Mouse (Mus musculus): ENCODE results near the gene Tmem262. TPM values are rescaled to one million over a fixed set of nuclear protein-coding genes. Genes with fewer than 3 reads are reported as not detected.

The Tmem262 gene
- polyA plus RNA-seq, 1 experiment, result not detected

DNA sequence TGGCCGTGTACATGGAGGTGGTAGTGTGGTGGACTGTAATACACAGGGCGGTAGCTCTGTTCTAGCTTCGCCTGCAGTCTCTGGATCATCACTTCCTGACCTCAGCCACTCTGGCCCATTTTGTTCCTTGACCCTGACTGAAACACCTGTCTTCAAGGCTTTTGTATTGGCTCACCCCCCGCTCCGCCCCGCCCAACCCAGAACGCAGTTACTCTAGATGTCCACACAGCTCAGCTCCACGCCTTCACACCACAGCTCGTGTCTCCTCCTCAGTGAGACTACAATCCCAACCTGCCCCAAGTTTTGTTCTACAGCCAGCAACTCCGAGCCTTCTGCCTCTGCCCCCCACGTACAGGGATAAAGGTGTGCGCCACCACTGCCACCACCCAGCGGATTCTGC, 9.0 kb downstream of the Tmem262 start:
- WGBS, result 94% methylated on average over 13 of the region's 13 CpGs
- Histone ChIP-seq H3K4me3 (replicated peaks; ENCODE audit: extremely low read depth, low read depth, low read length) (no peak overlapping the region), H3K4me1 (ENCODE audit: control insufficient read depth, insufficient read depth, low read length) (peaks cover 4% of the 10 kb centered on the region)
- DNase-seq, result no peak
- TF ChIP-seq POLR2A (IDR thresholded peaks at IDR 0.05; ENCODE audit: borderline replicate concordance, extremely low read depth, low read depth, low read length) (no peak), CTCF (IDR thresholded peaks at IDR 0.05; ENCODE audit: insufficient read depth, low read length) (no peak)

DNA sequence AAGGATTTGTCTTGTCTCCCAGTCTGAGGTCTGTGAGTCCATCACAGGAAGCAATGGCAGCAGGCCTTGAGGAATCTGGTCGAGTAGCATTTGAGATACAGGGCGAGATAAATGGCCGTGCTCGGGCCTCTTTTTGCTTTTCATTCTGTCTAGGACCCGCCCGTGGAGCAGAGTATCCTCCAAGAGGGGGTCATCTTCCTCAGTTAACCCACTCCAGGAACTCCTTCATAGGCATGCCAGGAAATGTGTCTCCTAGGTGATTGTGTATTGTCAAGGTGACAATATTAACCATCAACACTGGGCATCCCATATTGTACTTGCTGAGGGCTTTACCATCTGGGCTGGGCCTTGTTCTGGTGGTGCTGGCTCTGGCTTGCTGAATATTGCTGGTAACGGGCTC, 14.3 kb downstream of the Tmem262 start, which contains the start of gene AC131692.1:
TSS of gene AC131692.1 (plus strand) at position 301 of the 400 bp plus-strand sequence.
- TF ChIP-seq POLR2A (IDR thresholded peaks at IDR 0.05; ENCODE audit: borderline replicate concordance, extremely low read depth, low read depth, low read length) (no peak), CTCF (IDR thresholded peaks at IDR 0.05; ENCODE audit: insufficient read depth, low read length) (no peak)

DNA sequence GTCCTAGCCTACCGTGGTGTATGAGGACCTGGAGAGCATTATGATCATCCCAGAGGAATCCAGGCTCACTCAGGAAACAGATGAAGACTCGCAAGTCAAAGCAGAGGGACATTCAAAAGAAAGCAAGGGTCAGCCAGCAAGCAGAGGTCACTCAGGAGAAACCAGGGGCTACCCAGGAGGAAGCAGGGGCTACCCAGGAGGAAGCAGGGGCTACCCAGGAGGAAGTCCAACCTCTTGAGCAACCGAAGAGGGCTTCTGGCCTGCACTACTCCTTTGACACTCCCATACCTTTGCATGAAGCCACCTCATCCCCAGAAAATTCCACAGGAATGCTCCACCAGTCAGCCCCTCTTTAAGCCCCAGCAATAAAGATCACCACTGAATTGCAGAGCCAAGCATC, 18.0 kb downstream of the Tmem262 start:
- TF ChIP-seq CTCF (IDR thresholded peaks at IDR 0.05; ENCODE audit: insufficient read depth, low read length) (no peak), POLR2A (IDR thresholded peaks at IDR 0.05; ENCODE audit: borderline replicate concordance, extremely low read depth, low read depth, low read length) (no peak)

More for the DNA sequence above, 14.3 kb downstream of the Tmem262 start, which contains the start of gene AC131692.1:
- no peak for DNase-seq
- Histone ChIP-seq H3K4me1 (ENCODE audit: control insufficient read depth, insufficient read depth, low read length) (no peaks in the 10 kb centered on the region), H3K4me3 (replicated peaks; ENCODE audit: extremely low read depth, low read depth, low read length) (no peak within 1 kb of the TSS)
- 81% methylated on average over 7 of the region's 7 CpGs for WGBS

DNA sequence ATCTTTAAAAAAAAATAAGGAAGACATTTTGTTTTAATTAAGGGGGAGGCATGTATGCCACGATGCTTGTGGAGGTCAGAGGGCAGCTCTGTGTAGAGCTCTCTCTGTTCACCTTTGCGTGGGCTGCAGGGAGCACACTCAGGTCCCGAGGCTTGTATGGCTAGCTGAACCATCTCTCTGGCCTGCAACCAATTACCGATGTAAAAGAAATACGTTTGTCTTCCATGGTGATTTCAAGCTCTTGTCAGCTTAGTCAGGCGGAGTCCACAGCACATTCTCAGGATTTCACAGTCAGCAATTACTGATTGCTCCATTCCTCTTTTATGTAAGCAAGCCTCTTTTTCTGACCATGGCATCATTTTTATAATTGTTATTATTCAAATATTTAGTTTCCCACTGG, 21.4 kb downstream of the Tmem262 start:
- DNase-seq, result no peak
- Histone ChIP-seq H3K4me3 (replicated peaks; ENCODE audit: extremely low read depth, low read depth, low read length) (no peak overlapping the region), H3K4me1 (ENCODE audit: control insufficient read depth, insufficient read depth, low read length) (no peaks in the 10 kb centered on the region)
- TF ChIP-seq CTCF (IDR thresholded peaks at IDR 0.05; ENCODE audit: insufficient read depth, low read length) (no peak), POLR2A (IDR thresholded peaks at IDR 0.05; ENCODE audit: borderline replicate concordance, extremely low read depth, low read depth, low read length) (no peak)
- 55% methylated on average over 6 of the region's 6 CpGs for WGBS

More for the DNA sequence above, 18.0 kb downstream of the Tmem262 start:
- 77% methylated on average over 3 of the region's 3 CpGs for WGBS
- Histone ChIP-seq H3K4me1 (ENCODE audit: control insufficient read depth, insufficient read depth, low read length) (no peaks in the 10 kb centered on the region), H3K4me3 (replicated peaks; ENCODE audit: extremely low read depth, low read depth, low read length) (no peak overlapping the region)
- DNase-seq, result no peak

DNA sequence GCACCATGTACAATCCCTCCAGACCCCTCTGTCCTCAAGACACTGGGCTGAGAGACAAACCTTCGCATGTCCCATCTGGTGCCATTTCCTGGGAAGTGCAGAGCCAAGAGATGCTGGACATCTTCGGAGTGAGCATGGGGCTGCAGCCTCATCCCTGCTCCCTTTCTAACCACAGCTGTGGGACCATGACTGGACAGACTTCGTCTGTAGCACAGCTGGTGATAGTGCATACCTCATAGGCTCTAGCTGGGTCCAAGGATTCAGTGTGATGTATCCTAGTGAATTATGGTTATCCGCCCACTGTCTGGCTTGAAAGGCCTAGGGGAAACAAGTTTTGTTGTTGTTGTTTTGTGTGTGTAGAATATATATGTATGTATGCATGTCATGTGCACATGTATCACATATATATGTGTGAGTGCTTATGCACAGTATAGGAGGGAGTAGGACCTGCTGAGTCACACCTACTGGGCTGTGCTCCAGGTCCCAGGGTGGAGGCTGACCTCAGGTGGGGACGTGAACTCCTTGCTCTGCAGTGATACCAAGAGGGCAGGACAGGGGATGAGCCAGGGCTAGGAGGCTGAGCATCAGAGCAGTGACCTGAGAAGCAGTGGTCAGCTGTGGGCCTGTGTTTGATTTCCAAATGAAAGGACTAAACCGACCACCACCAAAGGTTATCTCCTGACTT, 22.5 kb downstream of the Tmem262 start:
- no peak for TF ChIP-seq POLR2A (IDR thresholded peaks at IDR 0.05; ENCODE audit: borderline replicate concordance, extremely low read depth, low read depth, low read length)
- no peak for TF ChIP-seq CTCF (IDR thresholded peaks at IDR 0.05; ENCODE audit: insufficient read depth, low read length)
- WGBS, result 76% methylated on average over 6 of the region's 6 CpGs
- no peaks in the 10 kb centered on the region for H3K4me1 ChIP-seq (ENCODE audit: control insufficient read depth, insufficient read depth, low read length)
- H3K4me3 ChIP-seq (replicated peaks; ENCODE audit: extremely low read depth, low read depth, low read length), result no peak overlapping the region
- no peak for DNase-seq

DNA sequence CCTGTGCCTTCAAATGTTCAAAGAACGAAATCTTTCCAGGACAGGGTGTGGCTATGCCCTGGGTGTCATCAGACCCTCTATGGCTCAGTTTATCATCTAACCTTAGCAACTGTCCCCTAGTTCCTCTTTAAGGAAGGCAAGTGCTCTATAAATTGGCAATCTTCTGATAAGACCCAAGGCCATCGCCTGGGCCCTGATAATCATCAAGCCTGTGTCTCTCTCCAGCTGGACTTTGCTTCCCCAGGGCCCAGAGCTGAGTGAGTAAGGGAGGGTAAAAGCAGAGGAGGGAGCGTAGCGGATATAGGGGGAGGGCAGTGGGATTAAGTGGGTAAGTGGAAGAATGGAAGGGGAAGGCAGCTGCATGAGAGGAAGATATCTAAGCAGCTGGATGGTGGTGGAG, 24.6 kb downstream of the Tmem262 start:
- Histone ChIP-seq H3K4me1 (ENCODE audit: control insufficient read depth, insufficient read depth, low read length) (no peaks in the 10 kb centered on the region), H3K4me3 (replicated peaks; ENCODE audit: extremely low read depth, low read depth, low read length) (no peak overlapping the region)
- no peak for DNase-seq
- WGBS, result 75% methylated on average over 4 of the region's 4 CpGs
- TF ChIP-seq CTCF (IDR thresholded peaks at IDR 0.05; ENCODE audit: insufficient read depth, low read length), result no peak
- no peak for TF ChIP-seq POLR2A (IDR thresholded peaks at IDR 0.05; ENCODE audit: borderline replicate concordance, extremely low read depth, low read depth, low read length)

DNA sequence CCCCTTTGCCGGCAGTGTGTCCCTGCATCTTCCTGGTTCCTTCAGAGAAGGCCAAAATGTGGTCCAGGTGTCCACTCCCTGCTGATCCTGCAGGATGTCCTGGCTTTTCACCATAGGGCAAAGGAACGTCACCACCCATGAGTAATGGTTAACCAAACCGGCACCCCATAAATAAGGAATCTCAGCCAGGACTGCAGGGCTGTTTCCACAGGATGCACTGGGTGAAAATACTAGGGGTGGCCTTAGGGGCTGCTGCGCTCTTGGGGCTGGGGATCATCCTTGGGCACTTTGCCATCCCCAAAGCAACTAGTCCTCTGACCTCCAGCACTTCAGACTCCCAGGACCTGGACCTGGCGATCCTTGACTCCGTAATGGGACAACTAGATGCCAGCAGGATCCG, 25.8 kb downstream of the Tmem262 start, which contains the start of gene Naaladl1:
TSS of gene Naaladl1 (plus strand) at position 197 of the 400 bp plus-strand sequence.
- H3K4me1 ChIP-seq (ENCODE audit: control insufficient read depth, insufficient read depth, low read length), result no peaks in the 10 kb centered on the region
- WGBS, result 87% methylated on average over 7 of the region's 7 CpGs
- DNase-seq, result no peak
- TF ChIP-seq CTCF (IDR thresholded peaks at IDR 0.05; ENCODE audit: insufficient read depth, low read length), result no peak
- H3K4me3 ChIP-seq (replicated peaks; ENCODE audit: extremely low read depth, low read depth, low read length), result no peak within 1 kb of the TSS

DNA sequence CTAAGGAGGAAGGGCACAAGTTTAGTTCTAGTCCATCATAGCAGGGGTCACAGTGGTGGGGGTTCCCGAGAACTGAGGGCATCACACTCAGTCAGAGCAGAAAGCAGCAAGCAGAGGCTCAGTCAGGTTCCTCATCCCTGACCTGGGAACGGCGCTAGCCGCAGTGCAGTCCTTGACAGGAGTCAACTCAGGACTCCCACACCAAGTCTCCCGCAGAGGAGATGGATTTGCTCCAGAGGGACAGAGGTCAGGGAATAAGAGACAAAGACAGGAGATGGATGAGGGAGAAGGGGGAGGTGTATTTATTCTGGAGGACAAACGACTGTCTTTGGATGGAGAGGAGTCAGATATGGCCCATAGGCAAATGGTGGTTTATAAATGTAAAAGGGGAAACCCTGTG, 33.3 kb downstream of the Tmem262 start:
- 45% methylated on average over 6 of the region's 6 CpGs for WGBS
- H3K4me3 ChIP-seq (replicated peaks; ENCODE audit: extremely low read depth, low read depth, low read length), result no peak overlapping the region
- no peak for DNase-seq
- H3K4me1 ChIP-seq (ENCODE audit: control insufficient read depth, insufficient read depth, low read length), result no peaks in the 10 kb centered on the region
- TF ChIP-seq CTCF (IDR thresholded peaks at IDR 0.05; ENCODE audit: insufficient read depth, low read length) (no peak), POLR2A (IDR thresholded peaks at IDR 0.05; ENCODE audit: borderline replicate concordance, extremely low read depth, low read depth, low read length) (no peak)

DNA sequence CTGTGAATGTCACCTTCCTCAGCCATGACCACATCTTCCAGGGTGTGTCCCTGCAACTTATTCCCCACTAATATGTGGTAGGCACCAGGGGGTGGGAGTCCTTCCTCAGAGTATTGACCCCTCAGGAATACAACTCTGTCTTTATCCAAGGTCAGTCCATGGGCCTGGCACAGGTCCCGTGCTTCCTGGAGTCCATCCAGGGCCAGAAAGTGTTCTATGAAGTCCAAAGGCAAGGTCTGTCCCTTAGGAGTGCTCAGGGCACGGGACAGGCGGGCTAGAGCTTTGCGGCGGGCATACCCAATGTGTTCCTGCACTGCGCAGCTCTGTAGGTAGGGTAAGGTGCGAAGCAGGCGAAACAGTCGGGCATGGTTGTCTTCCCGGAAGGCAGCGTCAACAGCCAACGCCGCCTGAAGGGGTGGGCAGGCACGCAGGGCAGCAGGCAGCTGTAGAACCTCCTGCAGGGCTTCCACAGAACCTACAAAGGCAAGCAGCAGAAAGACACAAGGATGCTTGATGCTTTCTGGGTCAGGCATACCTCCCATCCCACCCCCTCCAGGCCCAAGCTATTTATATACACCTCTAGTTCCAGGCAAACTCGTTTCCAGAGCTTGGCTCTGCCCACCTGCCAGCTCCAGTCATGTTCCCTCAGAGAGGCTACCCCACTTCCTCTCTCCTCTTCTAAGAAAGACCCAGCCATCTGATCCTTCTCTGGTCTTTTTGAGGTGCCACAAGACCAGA, 36.4 kb downstream of the Tmem262 start:
- no peak for DNase-seq
- TF ChIP-seq CTCF (IDR thresholded peaks at IDR 0.05; ENCODE audit: insufficient read depth, low read length) (no peak), POLR2A (IDR thresholded peaks at IDR 0.05; ENCODE audit: borderline replicate concordance, extremely low read depth, low read depth, low read length) (no peak)
- Histone ChIP-seq H3K4me1 (ENCODE audit: control insufficient read depth, insufficient read depth, low read length) (no peaks in the 10 kb centered on the region), H3K4me3 (replicated peaks; ENCODE audit: extremely low read depth, low read depth, low read length) (no peak overlapping the region)
- WGBS, result 85% methylated on average over 15 of the region's 15 CpGs

Measured in lung, adult 2 months (tissue).